Mouse (Mus musculus) megakaryocyte, embryonic 14.5 days (primary cell): ENCODE data around the gene Pip4k2b.

Source experiments
- FLI1 ChIP-seq: IDR thresholded peaks from 2 replicates; pipeline ENCODE4 v1.6.1; 2012; ENCODE audit warnings: low read length, inconsistent platforms, mixed read lengths
- GATA1 ChIP-seq: IDR thresholded peaks from 3 replicates; pipeline ENCODE4 v1.6.1; 2012; ENCODE audit warnings: mixed read lengths, low read length, inconsistent platforms, borderline replicate concordance

- TF ChIP-seq FLI1 (no peak), GATA1 (no peak)
Measured at GRCm38 (mm10) chr11:97703039-97703826, 41.3 kb downstream of the Pip4k2b start, which contains the start of gene Psmb3.
